Mouse (Mus musculus): ENCODE measurements around the gene Crebbp. TPM values are rescaled to one million over a fixed set of nuclear protein-coding genes. Genes with fewer than 3 reads are reported as not detected.

Crebbp gene
- total and polyA plus RNA-seq, 2 experiments, result 8.4 to 10.1 TPM

DNA sequence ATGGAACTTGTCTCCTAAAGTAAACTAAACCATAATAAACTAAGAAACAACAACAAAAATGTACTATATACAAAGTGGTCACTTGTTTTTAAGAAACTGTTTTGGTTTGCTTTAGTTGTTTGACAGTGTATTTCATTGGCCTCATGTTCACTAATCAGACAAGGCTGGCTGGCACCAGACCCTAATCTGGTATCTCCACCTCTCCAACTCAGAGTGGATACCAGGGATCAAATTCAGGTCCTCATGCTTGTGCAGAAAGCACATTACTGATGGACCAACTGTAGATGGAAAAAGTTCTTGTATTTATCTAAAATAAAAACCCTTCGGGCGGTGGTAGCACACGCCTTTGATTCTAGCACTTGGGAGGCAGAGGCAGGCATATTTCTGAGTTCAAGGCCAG lies 38.7 kb downstream of the Crebbp start:
- Histone ChIP-seq H3K4me3 (ENCODE audit: insufficient read depth, low read depth, low read length) (no peak overlapping the region), H3K36me3 (ENCODE audit: control insufficient read depth, insufficient read depth, low read length) (peaks cover 18% of the 10 kb centered on the region), H3K4me1 (ENCODE audit: control insufficient read depth, insufficient read depth, low read length) (peaks cover 4% of the 10 kb centered on the region), H3K79me2 (ENCODE audit: control insufficient read depth, insufficient read depth, low read length) (peaks cover 18% of the 10 kb centered on the region), H3K27ac (replicated peaks; ENCODE audit: insufficient read depth, low read depth, low read length) (no peak overlapping the region), H3K27me3 (ENCODE audit: control insufficient read depth, insufficient read depth, low read length) (no peaks in the 10 kb centered on the region), H3K9ac (ENCODE audit: low read depth, low read length) (no peak overlapping the region)
- TF ChIP-seq CTCF (IDR thresholded peaks at IDR 0.05; ENCODE audit: low read depth, low read length) (no peak), POLR2A (IDR thresholded peaks at IDR 0.05; ENCODE audit: extremely low read depth, insufficient read depth, low read length) (no peak)
- DNase-seq (ENCODE audit: extremely low read depth, low read depth, low spot score), result no peak
- WGBS, result 97% methylated on average over 3 of the region's 3 CpGs

- Histone ChIP-seq H3K27ac (replicated peaks; ENCODE audit: insufficient read depth, low read depth, low read length) (no peak overlapping the region), H3K4me3 (ENCODE audit: insufficient read depth, low read depth, low read length) (no peak overlapping the region), H3K4me1 (ENCODE audit: control insufficient read depth, insufficient read depth, low read length) (no peaks in the 10 kb centered on the region), H3K36me3 (ENCODE audit: control insufficient read depth, insufficient read depth, low read length) (peaks cover 7% of the 10 kb centered on the region), H3K27me3 (ENCODE audit: control insufficient read depth, insufficient read depth, low read length) (no peaks in the 10 kb centered on the region), H3K9ac (ENCODE audit: low read depth, low read length) (no peak overlapping the region), H3K79me2 (ENCODE audit: control insufficient read depth, insufficient read depth, low read length) (peaks cover 6% of the 10 kb centered on the region; the same call in 1 of the 2 replicates)
- 61% methylated on average over 3 of the region's 3 CpGs for WGBS
- no peak for DNase-seq (ENCODE audit: extremely low read depth, low read depth, low spot score)
- TF ChIP-seq POLR2A (IDR thresholded peaks at IDR 0.05; ENCODE audit: extremely low read depth, insufficient read depth, low read length) (no peak), CTCF (IDR thresholded peaks at IDR 0.05; ENCODE audit: low read depth, low read length) (no peak)
These were observed 44.3 kb downstream of the Crebbp start for GRCm38 (mm10) chr16:4169530-4169929.

DNA sequence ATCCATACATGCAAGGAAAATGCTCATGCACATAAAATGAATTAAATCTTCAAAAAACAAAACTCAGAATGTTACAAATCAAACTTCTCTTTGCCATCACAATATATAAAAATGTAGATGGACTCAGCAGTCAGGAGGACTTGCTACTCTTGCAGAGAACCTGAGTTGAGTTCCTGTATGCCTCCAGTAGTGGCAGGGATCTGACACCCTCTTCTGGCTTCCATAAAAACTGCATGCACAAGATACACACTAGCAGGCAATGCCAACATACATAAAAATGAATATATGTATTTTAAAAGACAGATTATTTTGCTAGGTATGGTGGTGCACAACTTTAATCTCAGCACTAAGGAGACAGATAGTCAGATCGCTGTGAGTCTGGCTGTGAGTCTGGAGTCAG lies 45.3 kb downstream of the Crebbp start:
- WGBS, result 98% methylated on average over 1 of the region's 1 CpGs

DNA sequence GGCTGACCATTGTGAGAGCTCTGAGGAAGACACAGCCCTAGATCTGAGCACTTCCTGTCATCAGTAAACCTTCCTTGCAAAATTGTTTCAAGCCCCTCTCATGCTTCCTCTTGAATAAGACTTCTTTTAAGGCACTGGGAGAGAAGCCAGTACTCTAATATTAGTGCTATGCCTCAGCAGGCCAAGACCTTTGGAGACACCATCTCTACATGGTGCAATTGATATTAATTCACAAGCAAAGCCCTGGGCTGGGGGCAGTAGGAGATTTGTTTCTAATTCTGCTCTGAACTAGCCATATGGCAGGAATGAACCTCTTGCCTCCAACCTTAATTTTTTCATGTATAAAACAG lies 52.9 kb downstream of the Crebbp start:
- no peak overlapping the region for H3K4me3 ChIP-seq (ENCODE audit: insufficient read depth, low read depth, low read length)
- H3K9ac ChIP-seq (ENCODE audit: low read depth, low read length), result no peak overlapping the region
- peaks cover 39% of the 10 kb centered on the region for H3K79me2 ChIP-seq (ENCODE audit: control insufficient read depth, insufficient read depth, low read length)
- H3K27ac ChIP-seq (replicated peaks; ENCODE audit: insufficient read depth, low read depth, low read length), result no peak overlapping the region
- no peaks in the 10 kb centered on the region for H3K27me3 ChIP-seq (ENCODE audit: control insufficient read depth, insufficient read depth, low read length)
- peaks cover 3% of the 10 kb centered on the region for H3K36me3 ChIP-seq (ENCODE audit: control insufficient read depth, insufficient read depth, low read length)
- DNase-seq (ENCODE audit: extremely low read depth, low read depth, low spot score), result no peak
- H3K4me1 ChIP-seq (ENCODE audit: control insufficient read depth, insufficient read depth, low read length), result peaks cover 12% of the 10 kb centered on the region
- TF ChIP-seq POLR2A (IDR thresholded peaks at IDR 0.05; ENCODE audit: extremely low read depth, insufficient read depth, low read length) (no peak), CTCF (IDR thresholded peaks at IDR 0.05; ENCODE audit: low read depth, low read length) (no peak)

More for the DNA sequence above, 45.3 kb downstream of the Crebbp start:
- Histone ChIP-seq H3K27me3 (ENCODE audit: control insufficient read depth, insufficient read depth, low read length) (no peaks in the 10 kb centered on the region), H3K9ac (ENCODE audit: low read depth, low read length) (no peak overlapping the region), H3K27ac (replicated peaks; ENCODE audit: insufficient read depth, low read depth, low read length) (no peak overlapping the region), H3K79me2 (ENCODE audit: control insufficient read depth, insufficient read depth, low read length) (peaks cover 4% of the 10 kb centered on the region; the same call in 1 of the 2 replicates), H3K36me3 (ENCODE audit: control insufficient read depth, insufficient read depth, low read length) (peaks cover 10% of the 10 kb centered on the region), H3K4me1 (ENCODE audit: control insufficient read depth, insufficient read depth, low read length) (no peaks in the 10 kb centered on the region), H3K4me3 (ENCODE audit: insufficient read depth, low read depth, low read length) (no peak overlapping the region)
- DNase-seq (ENCODE audit: extremely low read depth, low read depth, low spot score), result no peak
- no peak for TF ChIP-seq POLR2A (IDR thresholded peaks at IDR 0.05; ENCODE audit: extremely low read depth, insufficient read depth, low read length)
- no peak for TF ChIP-seq CTCF (IDR thresholded peaks at IDR 0.05; ENCODE audit: low read depth, low read length)

- TF ChIP-seq CTCF (IDR thresholded peaks at IDR 0.05; ENCODE audit: low read depth, low read length), result no peak
- TF ChIP-seq POLR2A (IDR thresholded peaks at IDR 0.05; ENCODE audit: extremely low read depth, insufficient read depth, low read length), result no peak
- no peak overlapping the region for H3K4me3 ChIP-seq (ENCODE audit: insufficient read depth, low read depth, low read length)
- no peak overlapping the region for H3K27ac ChIP-seq (replicated peaks; ENCODE audit: insufficient read depth, low read depth, low read length)
- H3K27me3 ChIP-seq (ENCODE audit: control insufficient read depth, insufficient read depth, low read length), result no peaks in the 10 kb centered on the region
- no peak overlapping the region for H3K9ac ChIP-seq (ENCODE audit: low read depth, low read length)
- H3K36me3 ChIP-seq (ENCODE audit: control insufficient read depth, insufficient read depth, low read length), result peaks cover 3% of the 10 kb centered on the region
- H3K4me1 ChIP-seq (ENCODE audit: control insufficient read depth, insufficient read depth, low read length), result peaks cover 12% of the 10 kb centered on the region
- 62% methylated on average over 4 of the region's 4 CpGs for WGBS
- DNase-seq (ENCODE audit: extremely low read depth, low read depth, low spot score), result peak; percentile 84
- peaks cover 41% of the 10 kb centered on the region for H3K79me2 ChIP-seq (ENCODE audit: control insufficient read depth, insufficient read depth, low read length)
These were observed 53.4 kb downstream of the Crebbp start for GRCm38 (mm10) chr16:4160246-4160897.

GRCm38 (mm10) chr16:4153121-4153520 lies 60.7 kb downstream of the Crebbp start:
- Histone ChIP-seq H3K9ac (ENCODE audit: low read depth, low read length) (no peak overlapping the region), H3K4me3 (ENCODE audit: insufficient read depth, low read depth, low read length) (no peak overlapping the region), H3K36me3 (ENCODE audit: control insufficient read depth, insufficient read depth, low read length) (peaks cover 9% of the 10 kb centered on the region), H3K4me1 (ENCODE audit: control insufficient read depth, insufficient read depth, low read length) (peaks cover 1% of the 10 kb centered on the region; the same call in 1 of the 2 replicates), H3K27ac (replicated peaks; ENCODE audit: insufficient read depth, low read depth, low read length) (no peak overlapping the region), H3K79me2 (ENCODE audit: control insufficient read depth, insufficient read depth, low read length) (peaks cover 42% of the 10 kb centered on the region), H3K27me3 (ENCODE audit: control insufficient read depth, insufficient read depth, low read length) (no peaks in the 10 kb centered on the region)
- WGBS, result 60% methylated on average over 1 of the region's 1 CpGs
- no peak for DNase-seq (ENCODE audit: extremely low read depth, low read depth, low spot score)
- TF ChIP-seq CTCF (IDR thresholded peaks at IDR 0.05; ENCODE audit: low read depth, low read length), result no peak
- TF ChIP-seq POLR2A (IDR thresholded peaks at IDR 0.05; ENCODE audit: extremely low read depth, insufficient read depth, low read length), result no peak
